Mouse (Mus musculus) ES-E14 (cell line): Measurements from ENCODE around the gene Kars. TPM values are rescaled to one million over a fixed set of nuclear protein-coding genes. Genes with fewer than 3 reads are reported as not detected.
A peak's percentile ranks its signal among the peaks of the same experiment; 100 is the strongest.

Experiments
- DNase-seq: peaks from one replicate; pipeline ENCODE4 v3.0.0-alpha.2; 2013; ENCODE audit warnings: low read depth, low spot score
- H3K27ac ChIP-seq: 2 replicates; pipeline ENCODE4 v1.5.1; 2012; ENCODE audit warnings: low read depth, mild to moderate bottlenecking, low read length, moderate library complexity, mixed read lengths; ENCODE audit not compliant: poor library complexity, insufficient read depth, severe bottlenecking
- H3K36me3 ChIP-seq: 2 replicates; pipeline ENCODE4 v1.6.1; 2012; ENCODE audit warnings: mild to moderate bottlenecking, low read length, moderate library complexity, mixed read lengths; ENCODE audit not compliant: control insufficient read depth, poor library complexity, insufficient read depth, severe bottlenecking
- H3K4me1 ChIP-seq, 2 experiments: fragments of 150-350 bp in 1 of 2; sonication (generic) in 1 of 2; 2 replicates each; pipeline ENCODE4 v1.6.1; 2012; ENCODE audit warnings: low read length in 2 of 2, mild to moderate bottlenecking in 1 of 2, mixed read lengths in 1 of 2; ENCODE audit not compliant: control insufficient read depth in 2 of 2, insufficient read depth in 2 of 2, poor library complexity in 1 of 2
- H3K4me3 ChIP-seq, 2 experiments: fragments of 150-350 bp in 1 of 2; sonication (generic) in 1 of 2; 2 replicates each; pipeline ENCODE4 v1.5.1; 2012; ENCODE audit warnings: low read length in 2 of 2, low read depth in 1 of 2, mild to moderate bottlenecking in 1 of 2, mixed read lengths in 1 of 2; ENCODE audit not compliant: insufficient read depth in 1 of 2, poor library complexity in 1 of 2, severe bottlenecking in 1 of 2
- H3K9ac ChIP-seq: 2 replicates; pipeline ENCODE4 v1.6.1; 2012; ENCODE audit warnings: low read depth, mild to moderate bottlenecking, low read length, mixed read lengths; ENCODE audit not compliant: poor library complexity, insufficient read depth, severe bottlenecking
- H3K9me3 ChIP-seq: fragments of 150-350 bp; sonication (generic); 2 replicates; pipeline ENCODE4 v1.6.1; 2012; ENCODE audit warnings: low read depth, mild to moderate bottlenecking, low read length; ENCODE audit not compliant: control insufficient read depth, insufficient read depth
- CHD2 ChIP-seq: IDR thresholded peaks from 2 replicates; pipeline ENCODE4 v1.6.1; 2014; ENCODE audit warnings: mild to moderate bottlenecking, low read depth, low read length, inconsistent platforms
- HCFC1 ChIP-seq: IDR thresholded peaks from 2 replicates; pipeline ENCODE4 v1.6.1; 2012; ENCODE audit warnings: low read length, inconsistent platforms, borderline replicate concordance; ENCODE audit not compliant: insufficient read depth
- MAFK ChIP-seq: IDR thresholded peaks from 2 replicates; pipeline ENCODE4 v1.6.1; 2014; ENCODE audit warnings: mild to moderate bottlenecking, low read depth, low read length, inconsistent platforms; ENCODE audit not compliant: insufficient read depth
- ZC3H11A ChIP-seq: IDR thresholded peaks from 2 replicates; pipeline ENCODE4 v1.6.1; 2012; ENCODE audit warnings: low read depth, mild to moderate bottlenecking, inconsistent platforms, low read length, borderline replicate concordance
- ZNF384 ChIP-seq: IDR thresholded peaks from 2 replicates; pipeline ENCODE4 v1.6.1; 2012; ENCODE audit warnings: low read depth, low read length, inconsistent platforms
- in situ Hi-C, 2 experiments: fragments of 600-800 bp; cut with MboI; formaldehyde crosslinking; loops; one replicate each; pipeline ENCODE4 v1.15.1; 2025; ENCODE audit warnings: low sequenced_read_pairs in 2 of 2, inconsistent platforms in 1 of 2; ENCODE audit not compliant: unreplicated experiment in 2 of 2
- total RNA-seq: library from RNA; depleted of rRNA; stranded (reverse); fragments of 300-350 nt; gene quantifications from 2 replicates; pipeline ENCODE4 v1.2.3, GENCODE M21; 2012

Kars gene
- total RNA-seq, 1 experiment = 267 TPM

- Histone ChIP-seq H3K9ac (no peak overlapping the region), H3K36me3 (no peaks in the 10 kb centered on the region), H3K4me1 (peaks cover 4 to 7% of the 10 kb centered on the region in 2 experiments; a peak in 3 of 4 replicates), H3K4me3 (no peak overlapping the region), H3K9me3 (no peaks in the 10 kb centered on the region), H3K27ac (no peak overlapping the region; the same call in 1 of the 2 replicates)
- peak; percentile 57 for DNase-seq
- no peak for TF ChIP-seq MAFK
- no peak for TF ChIP-seq CHD2
- TF ChIP-seq ZC3H11A = no peak
- no peak for TF ChIP-seq ZNF384
- no peak for TF ChIP-seq HCFC1
- in situ Hi-C loops = no loop called here
Observed at GRCm38 (mm10) chr8:112033071-112033470, 21.9 kb upstream of the Kars start.

- in situ Hi-C loops = no loop called here
- no peak for DNase-seq
- Histone ChIP-seq H3K27ac (no peak overlapping the region), H3K4me1 (peaks cover 4 to 10% of the 10 kb centered on the region in 2 experiments; a peak in 3 of 4 replicates), H3K4me3 (no peak overlapping the region), H3K9ac (no peak overlapping the region), H3K9me3 (no peaks in the 10 kb centered on the region), H3K36me3 (no peaks in the 10 kb centered on the region)
- TF ChIP-seq ZC3H11A (no peak), ZNF384 (no peak), CHD2 (no peak), MAFK (no peak), HCFC1 (no peak)
Observed at GRCm38 (mm10) chr8:112030663-112031062, 19.5 kb upstream of the Kars start.

DNA sequence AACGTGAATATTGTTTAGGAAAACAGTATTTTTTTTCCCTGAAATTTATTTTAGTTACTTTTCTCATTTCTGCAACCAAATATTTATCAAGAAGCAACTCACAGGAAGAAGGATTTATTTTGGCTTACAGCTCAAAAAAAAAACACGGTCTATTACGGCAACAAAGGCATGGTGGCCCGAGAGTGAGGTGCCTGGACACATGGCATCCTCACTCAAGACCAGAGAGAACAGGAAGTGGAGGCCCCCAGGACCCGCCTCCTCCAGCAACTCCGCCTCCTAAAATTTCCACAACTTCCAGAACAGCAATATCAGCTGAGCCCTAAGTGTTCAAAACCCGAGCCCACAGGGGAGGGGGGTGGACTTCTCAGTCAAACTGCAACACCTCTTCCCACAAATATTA, 18.3 kb upstream of the Kars start:
- H3K9me3 ChIP-seq = no peaks in the 10 kb centered on the region
- H3K27ac ChIP-seq = no peak overlapping the region
- TF ChIP-seq CHD2 = no peak
- TF ChIP-seq MAFK = no peak
- no peak for TF ChIP-seq ZNF384
- no peak overlapping the region for H3K4me3 ChIP-seq
- no peak overlapping the region for H3K9ac ChIP-seq
- in situ Hi-C loops = no loop called here
- peaks cover 4 to 10% of the 10 kb centered on the region in 2 experiments; a peak in 3 of 4 replicates for H3K4me1 ChIP-seq
- DNase-seq = no peak
- H3K36me3 ChIP-seq = no peaks in the 10 kb centered on the region

GRCm38 (mm10) chr8:112014936-112015335, 3.8 kb upstream of the Kars start, which contains the start of gene Gm6793:
Gm6793 (minus strand) TSS chr8:112015036.
- no peak within 1 kb of the TSS for H3K27ac ChIP-seq
- no peak within 1 kb of the TSS for H3K4me3 ChIP-seq
- H3K36me3 ChIP-seq = peaks cover 8% of the 10 kb centered on the region
- no peak for TF ChIP-seq HCFC1
- TF ChIP-seq ZNF384 = no peak
- TF ChIP-seq CHD2 = no peak
- H3K4me1 ChIP-seq = peaks cover 0 to 1% of the 10 kb centered on the region in 2 experiments; a peak in 2 of 4 replicates
- no peak for DNase-seq
- in situ Hi-C loops = no loop called here
- H3K9me3 ChIP-seq = no peaks in the 10 kb centered on the region
- H3K9ac ChIP-seq = no peak within 1 kb of the TSS

DNA sequence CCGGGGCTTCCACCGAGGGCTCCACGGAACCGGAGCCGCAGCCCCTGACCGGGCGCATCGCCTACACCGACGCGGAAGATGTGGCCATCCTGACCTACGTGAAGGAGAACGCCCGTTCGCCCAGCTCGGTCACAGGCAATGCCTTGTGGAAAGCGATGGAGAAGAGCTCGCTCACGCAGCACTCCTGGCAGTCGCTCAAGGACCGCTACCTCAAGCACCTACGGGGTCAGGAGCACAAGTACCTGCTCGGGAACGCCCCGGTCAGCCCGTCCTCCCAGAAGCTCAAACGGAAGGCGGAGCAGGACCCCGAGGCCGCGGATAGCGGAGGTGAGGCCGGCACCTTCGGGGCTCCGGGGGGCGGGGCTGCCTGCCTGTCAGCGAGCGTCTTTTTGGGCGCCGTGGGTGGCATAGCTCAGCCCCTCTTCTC, 706 bp upstream of the Kars start:
- H3K9me3 ChIP-seq = no peaks in the 10 kb centered on the region
- no peak for DNase-seq
- peaks cover 0 to 5% of the 10 kb centered on the region in 2 experiments; a peak in 2 of 4 replicates for H3K4me1 ChIP-seq
- no peak overlapping the region for H3K27ac ChIP-seq
- peak overlapping the region; percentile 89 for H3K9ac ChIP-seq
- H3K36me3 ChIP-seq = peaks cover 2% of the 10 kb centered on the region; the same call in 1 of the 2 replicates
- in situ Hi-C loops = no loop called here
- H3K4me3 ChIP-seq = peak overlapping the region; percentile 89 to 93
- TF ChIP-seq MAFK = no peak
- no peak for TF ChIP-seq ZC3H11A
- no peak for TF ChIP-seq CHD2
- no peak for TF ChIP-seq HCFC1
